Mouse (Mus musculus) embryonic fibroblast, embryonic 13.5 days (primary cell): ENCODE results near the gene Plod2.

ENCODE experiments used
- CTCF ChIP-seq: IDR thresholded peaks from 2 replicates; pipeline ENCODE4 v1.5.1; 2011; ENCODE audit warnings: mild to moderate bottlenecking, control low read depth, low read length, moderate library complexity, borderline replicate concordance; ENCODE audit not compliant: insufficient read depth
- POLR2A ChIP-seq: IDR thresholded peaks from 2 replicates; pipeline ENCODE4 v1.6.1; 2011; ENCODE audit warnings: low read depth, mild to moderate bottlenecking, control low read depth, low read length, moderate library complexity

- TF ChIP-seq POLR2A (no peak), CTCF (no peak)
Observed at GRCm38 (mm10) chr9:92620088-92620487, 78.1 kb downstream of the Plod2 start.
